Mouse (Mus musculus) MEL (cell line): ENCODE data around the gene Uri1. TPM values are rescaled to one million over a fixed set of nuclear protein-coding genes. Genes with fewer than 3 reads are reported as not detected.

ENCODE experiments used
- DNase-seq: peaks from one replicate; pipeline ENCODE4 v3.0.0; 2011; ENCODE audit warnings: low read depth, low spot score
- H3K27ac ChIP-seq: 2 replicates; pipeline ENCODE4 v1.5.1; 2012; ENCODE audit warnings: low read depth, mild to moderate bottlenecking, control low read depth, low read length, moderate library complexity; ENCODE audit not compliant: control insufficient read depth
- H3K27me3 ChIP-seq, 2 experiments: fragments of 150-350 bp in 1 of 2; sonication (generic) in 1 of 2; 2 replicates each; pipeline ENCODE4 v1.6.1; 2012; ENCODE audit warnings: low read length in 2 of 2, mild to moderate bottlenecking in 2 of 2, improper control_type of control experiment in 1 of 2, moderate library complexity in 1 of 2; ENCODE audit not compliant: insufficient read depth in 2 of 2, control insufficient read depth in 1 of 2
- H3K36me3 ChIP-seq, 2 experiments: 2 replicates each; pipeline ENCODE4 v1.6.1; 2012 to 2014; ENCODE audit warnings: low read length in 2 of 2, improper control_type of control experiment in 1 of 2, inconsistent platforms in 1 of 2, mild to moderate bottlenecking in 1 of 2; ENCODE audit not compliant: insufficient read depth in 2 of 2, control insufficient read depth in 1 of 2
- H3K4me1 ChIP-seq, 2 experiments: fragments of 150-350 bp in 1 of 2; sonication (generic) in 1 of 2; 2 replicates each; pipeline ENCODE4 v1.6.1; 2012; ENCODE audit warnings: low read length in 2 of 2, improper control_type of control experiment in 1 of 2, mild to moderate bottlenecking in 1 of 2; ENCODE audit not compliant: insufficient read depth in 2 of 2, control insufficient read depth in 1 of 2
- H3K4me3 ChIP-seq, 2 experiments: fragments of 150-350 bp in 1 of 2; sonication (generic) in 1 of 2; 2 replicates each; pipeline ENCODE4 v1.5.1; 2012; ENCODE audit warnings: low read depth in 2 of 2, low read length in 2 of 2, mild to moderate bottlenecking in 2 of 2, moderate library complexity in 2 of 2, control low read depth in 1 of 2, improper control_type of control experiment in 1 of 2; ENCODE audit not compliant: control insufficient read depth in 1 of 2, insufficient read depth in 1 of 2
- H3K79me2 ChIP-seq: 2 replicates; pipeline ENCODE4 v1.6.1; 2012; ENCODE audit warnings: mild to moderate bottlenecking, low read length, moderate library complexity; ENCODE audit not compliant: control insufficient read depth, poor library complexity, insufficient read depth
- H3K9ac ChIP-seq: 2 replicates; pipeline ENCODE4 v1.6.1; 2012; ENCODE audit warnings: low read depth, mild to moderate bottlenecking, control low read depth, low read length, moderate library complexity; ENCODE audit not compliant: control insufficient read depth, poor library complexity, severe bottlenecking
- H3K9me3 ChIP-seq: fragments of 150-350 bp; sonication (generic); replicated peaks from 2 replicates; pipeline ENCODE4 v1.6.1; 2012; ENCODE audit warnings: mild to moderate bottlenecking, low read length, improper control_type of control experiment, moderate library complexity; ENCODE audit not compliant: insufficient read depth
- CHD1 ChIP-seq: IDR thresholded peaks from 2 replicates; pipeline ENCODE4 v1.6.1; 2012; ENCODE audit warnings: low read depth, mild to moderate bottlenecking, inconsistent platforms, low read length, improper control_type of control experiment
- CTCF ChIP-seq, 3 experiments: IDR thresholded peaks in 2 of 3; conservative IDR thresholded peaks in 1 of 3; 2 replicates each; pipeline ENCODE4 v1.5.1; 2011 to 2012; ENCODE audit warnings: low read length in 3 of 3, low read depth in 2 of 3, mild to moderate bottlenecking in 2 of 3, improper control_type of control experiment in 1 of 3, inconsistent platforms in 1 of 3, mixed read lengths in 1 of 3, moderate library complexity in 1 of 3; ENCODE audit not compliant: control insufficient read depth in 1 of 3, insufficient read depth in 1 of 3, poor library complexity in 1 of 3, severe bottlenecking in 1 of 3
- E2F4 ChIP-seq: IDR thresholded peaks from 2 replicates; pipeline ENCODE4 v1.6.1; 2011; ENCODE audit warnings: low read depth, low read length, improper control_type of control experiment, borderline replicate concordance
- EP300 ChIP-seq, 2 experiments: IDR thresholded peaks; 2 replicates each; pipeline ENCODE4 v1.6.1; 2011; ENCODE audit warnings: improper control_type of control experiment in 2 of 2, low read length in 2 of 2, low read depth in 1 of 2, mild to moderate bottlenecking in 1 of 2
- GABPA ChIP-seq: IDR thresholded peaks from 2 replicates; pipeline ENCODE4 v1.6.1; 2012; ENCODE audit warnings: low read depth, mild to moderate bottlenecking, inconsistent platforms, low read length, improper control_type of control experiment, moderate library complexity
- MAFK ChIP-seq: IDR thresholded peaks from 2 replicates; pipeline ENCODE4 v1.6.1; 2011; ENCODE audit warnings: low read depth, mild to moderate bottlenecking, low read length, improper control_type of control experiment, borderline replicate concordance
- MAX ChIP-seq: IDR thresholded peaks from 2 replicates; pipeline ENCODE4 v1.6.1; 2011; ENCODE audit warnings: low read length, improper control_type of control experiment
- MAZ ChIP-seq: IDR thresholded peaks from 2 replicates; pipeline ENCODE4 v1.6.1; 2012; ENCODE audit warnings: low read depth, mild to moderate bottlenecking, inconsistent platforms, low read length, improper control_type of control experiment
- MXI1 ChIP-seq: IDR thresholded peaks from 2 replicates; pipeline ENCODE4 v1.6.1; 2011; ENCODE audit warnings: mild to moderate bottlenecking, low read depth, low read length, improper control_type of control experiment
- MYB ChIP-seq: IDR thresholded peaks from 2 replicates; pipeline ENCODE4 v1.6.1; 2011; ENCODE audit warnings: mild to moderate bottlenecking, low read depth, low read length, improper control_type of control experiment
- MYC ChIP-seq: IDR thresholded peaks from 2 replicates; pipeline ENCODE4 v1.6.1; 2011; ENCODE audit warnings: low read depth, mild to moderate bottlenecking, low read length, improper control_type of control experiment, moderate library complexity
- NELFE ChIP-seq: IDR thresholded peaks from 2 replicates; pipeline ENCODE4 v1.6.1; 2011; ENCODE audit warnings: low read depth, low read length, improper control_type of control experiment
- POLR2AphosphoS2 ChIP-seq: IDR thresholded peaks from 2 replicates; pipeline ENCODE4 v1.6.1; 2011; ENCODE audit warnings: low read length, improper control_type of control experiment
- RCOR1 ChIP-seq: IDR thresholded peaks from 2 replicates; pipeline ENCODE4 v1.6.1; 2012; ENCODE audit warnings: low read depth, mild to moderate bottlenecking, inconsistent platforms, low read length, improper control_type of control experiment
- SIN3A ChIP-seq: IDR thresholded peaks from 2 replicates; pipeline ENCODE4 v1.6.1; 2012; ENCODE audit warnings: low read length, improper control_type of control experiment, inconsistent platforms
- TCF12 ChIP-seq: IDR thresholded peaks from 2 replicates; pipeline ENCODE4 v1.6.1; 2014; ENCODE audit warnings: low read depth, mild to moderate bottlenecking, inconsistent platforms, low read length, improper control_type of control experiment, moderate library complexity
- UBTF ChIP-seq: IDR thresholded peaks from 2 replicates; pipeline ENCODE4 v1.6.1; 2012; ENCODE audit warnings: low read depth, mild to moderate bottlenecking, inconsistent platforms, low read length, improper control_type of control experiment, moderate library complexity, borderline replicate concordance; ENCODE audit not compliant: insufficient read depth
- ZKSCAN1 ChIP-seq: IDR thresholded peaks from 2 replicates; pipeline ENCODE4 v1.6.1; 2012; ENCODE audit warnings: low read depth, mild to moderate bottlenecking, inconsistent platforms, low read length, improper control_type of control experiment, moderate library complexity
- ZNF384 ChIP-seq: IDR thresholded peaks from 2 replicates; pipeline ENCODE4 v1.6.1; 2012; ENCODE audit warnings: low read depth, mild to moderate bottlenecking, inconsistent platforms, low read length, improper control_type of control experiment
- polyA plus RNA-seq, 2 experiments: library from polyadenylated mRNA; stranded (reverse) in 1 of 2; unstranded in 1 of 2; fragments of >175 nt in 1 of 2; fragments of >200 nt in 1 of 2; gene quantifications; 2 replicates each; pipeline versions ENCODE4 v1.2.1 to v1.2.4; 2012; ENCODE audit warnings: low replicate concordance in 2 of 2, low read depth in 1 of 2; ENCODE audit not compliant: insufficient read length in 2 of 2, insufficient read depth in 1 of 2, missing spikeins in 1 of 2
- total RNA-seq: library from RNA; depleted of rRNA; stranded (reverse); fragments of 300-350 nt; gene quantifications from 2 replicates; pipeline ENCODE4 v1.2.3, GENCODE M21; 2012

Gene Uri1
- total and polyA plus RNA-seq, 3 experiments, result 29.2 to 36.0 TPM; not detected in 1

DNA sequence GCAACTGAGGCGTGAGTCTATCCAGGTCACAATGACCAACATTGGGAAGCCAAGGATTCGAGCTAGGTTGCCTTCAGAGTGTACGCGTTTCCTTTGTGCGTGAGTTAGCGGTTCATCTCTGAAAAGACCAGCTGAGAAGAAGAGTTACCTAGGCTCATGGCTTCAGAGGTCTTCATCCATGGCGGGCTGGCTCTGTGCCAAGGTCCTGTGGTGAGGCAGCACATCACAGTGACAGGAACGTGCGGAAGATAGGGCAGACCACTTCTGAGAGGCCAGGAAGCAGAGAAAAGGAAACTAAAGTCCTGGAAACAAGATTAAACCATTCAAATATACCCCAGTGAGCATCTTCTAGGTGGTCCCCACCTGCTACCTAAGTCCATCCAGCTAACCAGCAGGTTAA is 30.9 kb upstream of the Uri1 start:
- Histone ChIP-seq H3K79me2 (no peaks in the 10 kb centered on the region), H3K4me1 (0 out of 4 replicates have a peak, but pooled peaks cover 0 to 6% of the 10 kb centered on the region in 2 experiments), H3K4me3 (no peak overlapping the region), H3K36me3 (no peaks in the 10 kb centered on the region), H3K9me3 (no peaks in the 10 kb centered on the region), H3K9ac (no peak overlapping the region), H3K27me3 (peaks cover 0 to 3% of the 10 kb centered on the region in 2 experiments; a peak in 2 of 4 replicates), H3K27ac (no peak overlapping the region)
- no peak for TF ChIP-seq MAZ
- no peak for TF ChIP-seq SIN3A
- no peak for TF ChIP-seq POLR2AphosphoS2
- TF ChIP-seq GABPA, result no peak
- TF ChIP-seq MXI1, result no peak
- no peak for TF ChIP-seq ZNF384
- no peak for TF ChIP-seq CTCF (IDR thresholded peaks at IDR 0.05 in 2 of 3, conservative IDR thresholded peaks at IDR 0.05 in 1 of 3; ENCODE audit: control insufficient read depth in 1 of 3, insufficient read depth in 1 of 3, low read depth in 2 of 3, low read length in 3 of 3, poor library complexity in 1 of 3, severe bottlenecking in 1 of 3)
- no peak for TF ChIP-seq MYC
- TF ChIP-seq EP300 (IDR thresholded peaks at IDR 0.05; ENCODE audit: low read depth in 1 of 2, low read length in 2 of 2), result no peak
- TF ChIP-seq UBTF, result no peak
- TF ChIP-seq ZKSCAN1, result no peak
- no peak for TF ChIP-seq NELFE
- TF ChIP-seq RCOR1, result no peak
- TF ChIP-seq MAX, result no peak
- no peak for TF ChIP-seq CHD1
- no peak for TF ChIP-seq E2F4
- peak; percentile 51 for DNase-seq

- Histone ChIP-seq H3K27ac (no peak overlapping the region), H3K79me2 (no peaks in the 10 kb centered on the region), H3K27me3 (no peaks in the 10 kb centered on the region), H3K9me3 (no peaks in the 10 kb centered on the region), H3K9ac (no peak overlapping the region), H3K4me1 (no peaks in the 10 kb centered on the region), H3K4me3 (no peak overlapping the region), H3K36me3 (no peaks in the 10 kb centered on the region)
- DNase-seq, result no peak
- TF ChIP-seq MAFK (peak; percentile 48; the same call in 1 of the 2 replicates), TCF12 (no peak), MYB (no peak)
Observed at GRCm38 (mm10) chr7:38047229-38047628, 23.9 kb upstream of the Uri1 start.
